Mouse (Mus musculus) MEL (cell line): ENCODE measurements around the gene Slc25a45. TPM values are rescaled to one million over a fixed set of nuclear protein-coding genes. Genes with fewer than 3 reads are reported as not detected.

Experiments used
- DNase-seq: peaks from one replicate; pipeline ENCODE4 v3.0.0; 2011; ENCODE audit warnings: low read depth, low spot score
- H3K27ac ChIP-seq: 2 replicates; pipeline ENCODE4 v1.5.1; 2012; ENCODE audit warnings: low read depth, mild to moderate bottlenecking, control low read depth, low read length, moderate library complexity; ENCODE audit not compliant: control insufficient read depth
- H3K27me3 ChIP-seq, 2 experiments: fragments of 150-350 bp in 1 of 2; sonication (generic) in 1 of 2; 2 replicates each; pipeline ENCODE4 v1.6.1; 2012; ENCODE audit warnings: low read length in 2 of 2, mild to moderate bottlenecking in 2 of 2, improper control_type of control experiment in 1 of 2, moderate library complexity in 1 of 2; ENCODE audit not compliant: insufficient read depth in 2 of 2, control insufficient read depth in 1 of 2
- H3K36me3 ChIP-seq, 2 experiments: 2 replicates each; pipeline ENCODE4 v1.6.1; 2012 to 2014; ENCODE audit warnings: low read length in 2 of 2, improper control_type of control experiment in 1 of 2, inconsistent platforms in 1 of 2, mild to moderate bottlenecking in 1 of 2; ENCODE audit not compliant: insufficient read depth in 2 of 2, control insufficient read depth in 1 of 2
- H3K4me1 ChIP-seq, 2 experiments: fragments of 150-350 bp in 1 of 2; sonication (generic) in 1 of 2; 2 replicates each; pipeline ENCODE4 v1.6.1; 2012; ENCODE audit warnings: low read length in 2 of 2, improper control_type of control experiment in 1 of 2, mild to moderate bottlenecking in 1 of 2; ENCODE audit not compliant: insufficient read depth in 2 of 2, control insufficient read depth in 1 of 2
- H3K4me3 ChIP-seq, 2 experiments: fragments of 150-350 bp in 1 of 2; sonication (generic) in 1 of 2; 2 replicates each; pipeline ENCODE4 v1.5.1; 2012; ENCODE audit warnings: low read depth in 2 of 2, low read length in 2 of 2, mild to moderate bottlenecking in 2 of 2, moderate library complexity in 2 of 2, control low read depth in 1 of 2, improper control_type of control experiment in 1 of 2; ENCODE audit not compliant: control insufficient read depth in 1 of 2, insufficient read depth in 1 of 2
- H3K79me2 ChIP-seq: 2 replicates; pipeline ENCODE4 v1.6.1; 2012; ENCODE audit warnings: mild to moderate bottlenecking, low read length, moderate library complexity; ENCODE audit not compliant: control insufficient read depth, poor library complexity, insufficient read depth
- H3K9ac ChIP-seq: 2 replicates; pipeline ENCODE4 v1.6.1; 2012; ENCODE audit warnings: low read depth, mild to moderate bottlenecking, control low read depth, low read length, moderate library complexity; ENCODE audit not compliant: control insufficient read depth, poor library complexity, severe bottlenecking
- H3K9me3 ChIP-seq: fragments of 150-350 bp; sonication (generic); replicated peaks from 2 replicates; pipeline ENCODE4 v1.6.1; 2012; ENCODE audit warnings: mild to moderate bottlenecking, low read length, improper control_type of control experiment, moderate library complexity; ENCODE audit not compliant: insufficient read depth
- CHD2 ChIP-seq: IDR thresholded peaks from 2 replicates; pipeline ENCODE4 v1.6.1; 2011; ENCODE audit warnings: low read length, improper control_type of control experiment
- ELF1 ChIP-seq: IDR thresholded peaks from 2 replicates; pipeline ENCODE4 v1.6.1; 2014; ENCODE audit warnings: low read depth, mild to moderate bottlenecking, inconsistent platforms, low read length, improper control_type of control experiment, moderate library complexity
- GABPA ChIP-seq: IDR thresholded peaks from 2 replicates; pipeline ENCODE4 v1.6.1; 2012; ENCODE audit warnings: low read depth, mild to moderate bottlenecking, inconsistent platforms, low read length, improper control_type of control experiment, moderate library complexity
- GATA1 ChIP-seq: IDR thresholded peaks from 2 replicates; pipeline ENCODE4 v1.6.1; 2011; ENCODE audit warnings: low read depth, low read length, improper control_type of control experiment
- HCFC1 ChIP-seq: IDR thresholded peaks from 2 replicates; pipeline ENCODE4 v1.6.1; 2012; ENCODE audit warnings: low read depth, mild to moderate bottlenecking, inconsistent platforms, low read length, improper control_type of control experiment, moderate library complexity
- NRF1 ChIP-seq: IDR thresholded peaks from 2 replicates; pipeline ENCODE4 v1.6.1; 2014; ENCODE audit warnings: low read depth, mild to moderate bottlenecking, inconsistent platforms, low read length, improper control_type of control experiment, moderate library complexity; ENCODE audit not compliant: poor library complexity, insufficient read depth, severe bottlenecking
- POLR2A ChIP-seq, 2 experiments: IDR thresholded peaks; 2 replicates each; pipeline ENCODE4 v1.6.1; 2011 to 2012; ENCODE audit warnings: low read length in 2 of 2, mild to moderate bottlenecking in 2 of 2, control low read depth in 1 of 2, improper control_type of control experiment in 1 of 2, low read depth in 1 of 2, moderate library complexity in 1 of 2; ENCODE audit not compliant: control insufficient read depth in 1 of 2, insufficient read depth in 1 of 2, poor library complexity in 1 of 2
- POLR2AphosphoS5 ChIP-seq: IDR thresholded peaks from 2 replicates; pipeline ENCODE4 v1.6.1; 2012; ENCODE audit warnings: low read depth, borderline replicate concordance, mild to moderate bottlenecking, inconsistent platforms, low read length, moderate library complexity, mixed read lengths
- SIN3A ChIP-seq: IDR thresholded peaks from 2 replicates; pipeline ENCODE4 v1.6.1; 2012; ENCODE audit warnings: low read length, improper control_type of control experiment, inconsistent platforms
- SMC3 ChIP-seq: IDR thresholded peaks from 2 replicates; pipeline ENCODE4 v1.6.1; 2011; ENCODE audit warnings: low read depth, low read length, improper control_type of control experiment
- TBP ChIP-seq: IDR thresholded peaks from 2 replicates; pipeline ENCODE4 v1.8.0; 2011; ENCODE audit warnings: low read depth, low read length, improper control_type of control experiment
- UBTF ChIP-seq: IDR thresholded peaks from 2 replicates; pipeline ENCODE4 v1.6.1; 2012; ENCODE audit warnings: low read depth, mild to moderate bottlenecking, inconsistent platforms, low read length, improper control_type of control experiment, moderate library complexity, borderline replicate concordance; ENCODE audit not compliant: insufficient read depth
- USF2 ChIP-seq, 2 experiments: IDR thresholded peaks; 2 replicates each; pipeline ENCODE4 v1.6.1; 2011 to 2012; ENCODE audit warnings: improper control_type of control experiment in 2 of 2, low read length in 2 of 2, borderline replicate concordance in 1 of 2, inconsistent platforms in 1 of 2, low read depth in 1 of 2, mild to moderate bottlenecking in 1 of 2; ENCODE audit not compliant: insufficient read depth in 1 of 2
- ZC3H11A ChIP-seq: IDR thresholded peaks from 2 replicates; pipeline ENCODE4 v1.6.1; 2012; ENCODE audit warnings: low read depth, mild to moderate bottlenecking, inconsistent platforms, low read length, improper control_type of control experiment
- ZKSCAN1 ChIP-seq: IDR thresholded peaks from 2 replicates; pipeline ENCODE4 v1.6.1; 2012; ENCODE audit warnings: low read depth, mild to moderate bottlenecking, inconsistent platforms, low read length, improper control_type of control experiment, moderate library complexity
- ZNF384 ChIP-seq: IDR thresholded peaks from 2 replicates; pipeline ENCODE4 v1.6.1; 2012; ENCODE audit warnings: low read depth, mild to moderate bottlenecking, inconsistent platforms, low read length, improper control_type of control experiment
- polyA plus RNA-seq, 2 experiments: library from polyadenylated mRNA; stranded (reverse) in 1 of 2; unstranded in 1 of 2; fragments of >175 nt in 1 of 2; fragments of >200 nt in 1 of 2; gene quantifications; 2 replicates each; pipeline versions ENCODE4 v1.2.1 to v1.2.4; 2012; ENCODE audit warnings: low replicate concordance in 2 of 2, low read depth in 1 of 2; ENCODE audit not compliant: insufficient read length in 2 of 2, insufficient read depth in 1 of 2, missing spikeins in 1 of 2
- total RNA-seq: library from RNA; depleted of rRNA; stranded (reverse); fragments of 300-350 nt; gene quantifications from 2 replicates; pipeline ENCODE4 v1.2.3, GENCODE M21; 2012

Gene Slc25a45
- total and polyA plus RNA-seq, 3 experiments: 23.5 to 30.7 TPM; not detected in 1

GRCm38 (mm10) chr19:5892735-5893134, 15.1 kb downstream of the Slc25a45 start:
- no peak overlapping the region for H3K9ac ChIP-seq
- no peak for DNase-seq
- H3K9me3 ChIP-seq: no peaks in the 10 kb centered on the region
- peaks cover 6% of the 10 kb centered on the region in 2 experiments for H3K36me3 ChIP-seq
- no peak overlapping the region for H3K4me3 ChIP-seq
- TF ChIP-seq UBTF: no peak
- no peak for TF ChIP-seq ZNF384
- no peak for TF ChIP-seq ZC3H11A
- TF ChIP-seq GATA1: no peak
- no peak for TF ChIP-seq GABPA
- TF ChIP-seq USF2 (IDR thresholded peaks at IDR 0.05; ENCODE audit: borderline replicate concordance in 1 of 2, insufficient read depth in 1 of 2, low read depth in 1 of 2, low read length in 2 of 2): no peak
- no peak for TF ChIP-seq CHD2
- no peak for TF ChIP-seq ZKSCAN1
- TF ChIP-seq TBP: no peak
- no peak for TF ChIP-seq SMC3
- no peak overlapping the region for H3K27ac ChIP-seq
- no peaks in the 10 kb centered on the region; the same call in 1 of the 2 replicates for H3K79me2 ChIP-seq
- H3K27me3 ChIP-seq: no peaks in the 10 kb centered on the region
- H3K4me1 ChIP-seq: peaks cover 0 to 6% of the 10 kb centered on the region in 2 experiments; a peak in 2 of 4 replicates

- no peaks in the 10 kb centered on the region for H3K27me3 ChIP-seq
- no peaks in the 10 kb centered on the region; the same call in 1 of the 2 replicates for H3K79me2 ChIP-seq
- DNase-seq: peak; percentile 34
- H3K36me3 ChIP-seq: peaks cover 6% of the 10 kb centered on the region in 2 experiments
- H3K4me3 ChIP-seq: peak overlapping the region; percentile 50 to 60; a peak in 3 of 4 replicates
- H3K27ac ChIP-seq: no peak overlapping the region
- peak overlapping the region; percentile 68 for H3K9ac ChIP-seq
- peaks cover 0 to 6% of the 10 kb centered on the region in 2 experiments; a peak in 2 of 4 replicates for H3K4me1 ChIP-seq
- TF ChIP-seq POLR2A (IDR thresholded peaks at IDR 0.05; ENCODE audit: control insufficient read depth in 1 of 2, insufficient read depth in 1 of 2, low read depth in 1 of 2, low read length in 2 of 2, poor library complexity in 1 of 2) (0 out of 4 replicates have a peak, but pooled peaks of 1 of the 2 experiments have one; percentile 4), NRF1 (no peak), ELF1 (no peak), SIN3A (no peak), HCFC1 (no peak), POLR2AphosphoS5 (no peak)
- no peaks in the 10 kb centered on the region for H3K9me3 ChIP-seq
Measured at GRCm38 (mm10) chr19:5893282-5894001, 15.8 kb downstream of the Slc25a45 start.
